Mouse (Mus musculus): ENCODE results near the gene Cdc42se1. TPM values are rescaled to one million over a fixed set of nuclear protein-coding genes. Genes with fewer than 3 reads are reported as not detected.

Cdc42se1 gene
- polyA plus RNA-seq (2015; fragmentation: Nextera tagmentation; extraction: Ambion mirVana): 51.6 and 52.3 TPM in 2 replicates

DNA sequence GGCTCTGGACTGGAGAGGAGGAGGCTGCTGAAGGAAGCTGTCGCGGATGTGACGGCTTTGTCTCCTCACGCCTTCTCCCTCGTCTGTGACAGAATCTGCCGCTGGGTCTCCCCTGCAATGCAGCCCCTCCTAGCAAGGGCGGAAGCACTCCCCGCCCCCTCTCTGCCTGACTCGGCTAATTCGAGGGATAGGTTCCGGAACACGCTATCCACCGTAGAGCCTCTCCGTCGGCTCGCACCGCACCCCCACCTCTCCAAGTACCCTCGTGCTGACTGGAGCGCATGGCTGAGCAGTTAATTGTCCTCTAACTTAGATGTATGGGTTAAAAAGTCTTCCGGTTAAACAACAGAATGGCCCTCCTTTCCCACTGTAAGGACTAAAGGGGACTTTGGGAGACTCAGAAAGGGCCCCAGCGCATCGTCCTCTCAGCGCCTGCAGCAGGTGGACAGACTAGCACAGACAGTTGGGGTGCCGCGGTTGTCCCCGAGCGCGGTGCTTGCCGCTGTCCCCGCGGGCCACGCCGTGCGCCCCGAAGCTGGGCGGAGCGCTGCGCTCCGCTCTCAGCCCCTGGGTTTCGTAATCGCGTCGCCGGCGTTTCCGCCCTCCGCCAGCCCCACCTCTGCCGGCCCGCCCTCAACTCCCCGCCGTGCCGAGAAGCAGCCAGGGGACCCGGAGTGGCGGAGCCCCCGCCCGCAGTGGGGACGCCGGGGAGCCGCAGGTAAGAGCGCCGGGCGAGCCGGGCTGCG is at the start of gene Cdc42se1:
Cdc42se1 (plus strand) TSS at position 585 of the 746 bp plus-strand sequence.
- no peaks in the 10 kb centered on the region for H3K27me3 ChIP-seq (replicated peaks)
- peak; percentile 81 for ATAC-seq (ENCODE audit: extremely low read depth, insufficient number of reproducible peaks, low FRiP score, low TSS enrichment)
- WGBS: under 1% methylated on average over 63 of the region's 64 CpGs

DNA sequence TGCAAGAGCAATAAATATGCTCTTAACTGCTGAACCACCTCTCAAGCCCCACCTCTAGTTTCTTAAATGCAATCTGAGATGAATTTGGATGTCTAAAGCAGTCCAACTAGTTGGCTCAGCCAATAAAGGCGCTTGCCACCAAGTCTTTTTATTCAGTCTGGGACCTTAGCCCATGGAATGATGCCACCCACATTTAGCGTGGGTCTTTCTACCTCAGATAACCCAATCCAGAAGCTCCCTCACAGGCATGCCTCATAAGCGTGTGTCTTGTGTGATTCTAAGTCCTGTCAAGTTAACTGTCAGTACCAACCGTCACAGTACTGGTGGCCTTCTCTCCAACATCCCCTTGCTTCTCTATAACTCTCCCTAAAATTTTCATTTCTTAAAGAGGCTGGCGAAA is 49.6 kb upstream of the Cdc42se1 start:
- Histone ChIP-seq H3K4me3 (no peak overlapping the region), H3K36me3 (peaks cover 17% of the 10 kb centered on the region), H3K27me3 (replicated peaks) (peaks cover 18% of the 10 kb centered on the region), H3K4me2 (no peak overlapping the region), H3K4me1 (peaks cover 2% of the 10 kb centered on the region), H3K27ac (replicated peaks) (no peak overlapping the region), H3K9ac (no peak overlapping the region), H3K9me3 (no peaks in the 10 kb centered on the region)
- no peak for ATAC-seq (ENCODE audit: extremely low read depth, insufficient number of reproducible peaks, low FRiP score, low TSS enrichment)
- 81% methylated on average over 5 of the region's 5 CpGs for WGBS

More for the DNA sequence above, at the start of gene Cdc42se1:
- Histone ChIP-seq H3K9me3 (no peaks in the 10 kb centered on the region), H3K4me1 (peaks cover 69% of the 10 kb centered on the region), H3K4me2 (peak within 1 kb of the TSS; percentile 78), H3K4me3 (peak within 1 kb of the TSS; percentile 83), H3K9ac (peak within 1 kb of the TSS; percentile 93), H3K27ac (replicated peaks) (peak within 1 kb of the TSS; percentile 97), H3K36me3 (peaks cover 37% of the 10 kb centered on the region)

DNA sequence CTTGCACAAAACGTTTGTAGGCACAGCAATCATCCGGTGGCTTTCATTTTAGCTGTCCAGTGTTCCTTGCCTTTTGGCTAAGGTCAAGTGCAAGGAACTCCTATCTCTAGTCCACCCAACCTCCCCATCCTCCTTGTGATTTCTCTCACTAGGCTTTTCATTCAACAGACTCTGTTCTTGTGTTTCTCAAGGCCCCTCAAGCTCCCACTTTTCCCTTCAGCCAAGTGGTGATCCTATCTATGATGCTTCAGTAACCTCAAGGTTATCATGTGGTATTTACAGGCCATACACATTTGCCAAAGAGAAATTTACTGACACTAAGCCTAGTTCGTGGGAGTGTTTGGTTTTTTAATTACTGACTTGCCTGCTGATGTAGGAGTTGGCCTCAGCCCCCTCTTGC is 48.6 kb upstream of the Cdc42se1 start:
- Histone ChIP-seq H3K27ac (replicated peaks) (no peak overlapping the region), H3K4me2 (no peak overlapping the region), H3K4me3 (no peak overlapping the region), H3K9ac (no peak overlapping the region), H3K9me3 (no peaks in the 10 kb centered on the region), H3K4me1 (no peaks in the 10 kb centered on the region), H3K36me3 (peaks cover 26% of the 10 kb centered on the region), H3K27me3 (replicated peaks) (peaks cover 8% of the 10 kb centered on the region; the same call in 1 of the 2 replicates)
- WGBS: 51% methylated on average over 3 of the region's 3 CpGs
- no peak for ATAC-seq (ENCODE audit: extremely low read depth, insufficient number of reproducible peaks, low FRiP score, low TSS enrichment)

DNA sequence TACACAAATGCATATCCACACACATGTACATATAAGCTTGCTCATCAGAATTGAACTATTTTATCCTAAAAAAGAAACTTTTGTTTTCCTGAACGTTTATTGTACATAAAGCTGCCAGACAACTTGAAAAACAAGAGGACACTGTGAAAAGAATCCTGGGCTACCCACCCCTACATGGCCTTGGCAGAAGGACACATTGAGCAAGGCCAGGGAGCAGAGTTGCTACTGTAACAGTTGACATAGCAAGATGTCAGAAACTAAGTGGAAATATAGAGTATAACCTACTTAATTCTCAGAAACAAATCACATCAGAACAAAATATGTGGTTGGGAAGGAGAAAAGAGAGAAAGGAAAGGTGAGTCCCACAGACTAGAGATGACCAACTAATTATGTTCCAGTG is 46.7 kb upstream of the Cdc42se1 start:
- no peak overlapping the region for H3K9ac ChIP-seq
- no peak overlapping the region for H3K4me3 ChIP-seq
- H3K9me3 ChIP-seq: no peaks in the 10 kb centered on the region
- peaks cover 46% of the 10 kb centered on the region for H3K36me3 ChIP-seq
- H3K27me3 ChIP-seq (replicated peaks): no peaks in the 10 kb centered on the region
- WGBS: 52% methylated on average over 1 of the region's 1 CpGs
- ATAC-seq (ENCODE audit: extremely low read depth, insufficient number of reproducible peaks, low FRiP score, low TSS enrichment): no peak
- no peak overlapping the region for H3K4me2 ChIP-seq
- H3K4me1 ChIP-seq: no peaks in the 10 kb centered on the region
- H3K27ac ChIP-seq (replicated peaks): no peak overlapping the region

DNA sequence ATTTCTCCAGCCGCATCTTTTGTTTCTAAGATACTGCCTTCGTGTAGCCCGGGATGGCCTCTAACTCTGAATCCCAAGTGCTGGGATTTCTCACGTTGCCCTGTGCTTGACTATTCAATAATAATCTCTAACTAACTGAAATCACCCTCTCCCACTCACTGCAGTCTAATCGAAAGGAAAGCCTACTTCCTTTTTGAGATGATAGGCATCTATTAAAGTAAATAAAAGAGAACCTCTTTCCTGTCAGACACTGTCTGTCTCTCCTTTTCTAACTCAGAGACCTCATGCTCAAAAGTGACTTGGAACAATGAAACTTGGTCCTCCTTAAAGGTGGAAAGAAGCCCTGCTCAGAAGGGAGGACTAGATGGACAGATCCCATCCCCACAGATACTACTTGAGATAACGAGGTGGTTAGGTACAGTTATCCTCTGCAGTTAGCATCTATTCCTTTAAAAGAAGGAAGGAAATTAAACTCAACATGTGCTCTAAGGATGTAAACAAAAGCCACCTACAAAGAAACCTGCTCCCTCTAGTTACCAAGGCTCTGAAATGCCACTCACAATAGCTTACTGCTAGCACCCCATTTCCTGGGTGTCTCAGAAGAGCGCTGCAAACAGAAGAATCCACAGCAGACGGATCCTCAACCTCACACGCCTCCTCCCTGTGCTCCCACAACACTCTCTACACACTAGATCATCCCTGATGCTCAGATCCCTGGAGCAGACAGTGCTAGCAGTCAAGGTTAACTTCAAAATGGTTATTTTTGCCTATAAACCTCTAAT is 43.5 kb upstream of the Cdc42se1 start:
- peaks cover 77% of the 10 kb centered on the region for H3K36me3 ChIP-seq

DNA sequence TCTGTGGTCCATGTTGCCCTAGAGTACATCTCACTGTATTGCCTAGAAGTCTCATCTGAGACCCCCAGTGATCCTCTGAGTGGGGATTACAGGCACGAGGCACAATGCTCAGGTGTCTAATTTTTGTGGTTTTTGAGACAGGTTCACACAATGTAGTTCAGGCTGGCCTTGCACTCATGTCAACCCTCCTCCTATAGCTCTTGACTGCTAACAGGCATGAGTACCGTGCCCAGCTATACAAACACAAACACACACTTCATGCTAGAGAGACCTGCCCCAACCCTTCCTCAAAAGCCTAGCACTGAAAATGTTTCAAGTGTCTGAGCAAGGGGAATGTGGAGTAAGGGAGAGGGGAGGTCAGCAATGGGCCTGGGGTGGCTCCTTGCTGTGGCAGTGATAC is 42.4 kb upstream of the Cdc42se1 start:
- H3K36me3 ChIP-seq: peaks cover 84% of the 10 kb centered on the region
- 82% methylated on average over 2 of the region's 2 CpGs for WGBS
- no peak overlapping the region for H3K27ac ChIP-seq (replicated peaks)
- ATAC-seq (ENCODE audit: extremely low read depth, insufficient number of reproducible peaks, low FRiP score, low TSS enrichment): no peak
- no peak overlapping the region for H3K9ac ChIP-seq
- no peaks in the 10 kb centered on the region for H3K4me1 ChIP-seq
- no peak overlapping the region for H3K4me3 ChIP-seq
- H3K27me3 ChIP-seq (replicated peaks): no peaks in the 10 kb centered on the region
- no peak overlapping the region for H3K4me2 ChIP-seq
- H3K9me3 ChIP-seq: no peaks in the 10 kb centered on the region

More for the DNA sequence above, 43.5 kb upstream of the Cdc42se1 start:
- H3K27ac ChIP-seq (replicated peaks): no peak overlapping the region
- no peaks in the 10 kb centered on the region for H3K27me3 ChIP-seq (replicated peaks)
- 80% methylated on average over 9 of the region's 9 CpGs for WGBS
- H3K4me3 ChIP-seq: no peak overlapping the region
- no peak overlapping the region for H3K4me2 ChIP-seq
- H3K9me3 ChIP-seq: no peaks in the 10 kb centered on the region
- H3K9ac ChIP-seq: no peak overlapping the region
- no peak for ATAC-seq (ENCODE audit: extremely low read depth, insufficient number of reproducible peaks, low FRiP score, low TSS enrichment)
- H3K4me1 ChIP-seq: no peaks in the 10 kb centered on the region

DNA sequence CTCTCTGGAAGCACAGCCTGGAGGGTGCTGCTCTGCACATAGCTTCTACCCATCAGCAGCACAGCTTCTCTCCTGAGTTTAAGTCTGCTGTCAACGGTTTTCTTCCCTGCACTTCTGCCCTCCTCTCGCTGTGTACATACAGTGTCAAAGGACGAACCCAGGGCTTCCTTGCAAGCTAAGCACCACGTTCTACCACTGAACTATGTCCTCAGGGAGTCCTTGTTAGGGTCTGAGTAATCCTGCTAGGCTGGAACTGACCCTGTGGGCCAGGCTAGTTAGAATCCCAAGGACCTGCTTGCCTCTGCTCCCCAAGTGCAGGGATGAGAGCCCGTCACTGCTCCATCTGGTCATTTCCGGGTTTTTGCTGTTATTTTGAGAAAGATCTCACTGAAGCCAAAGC is 41.6 kb upstream of the Cdc42se1 start:
- Histone ChIP-seq H3K4me3 (no peak overlapping the region), H3K4me2 (no peak overlapping the region), H3K9me3 (no peaks in the 10 kb centered on the region), H3K27me3 (replicated peaks) (no peaks in the 10 kb centered on the region), H3K9ac (no peak overlapping the region), H3K27ac (replicated peaks) (no peak overlapping the region), H3K4me1 (no peaks in the 10 kb centered on the region), H3K36me3 (peaks cover 86% of the 10 kb centered on the region)
- no peak for ATAC-seq (ENCODE audit: extremely low read depth, insufficient number of reproducible peaks, low FRiP score, low TSS enrichment)
- 81% methylated on average over 6 of the region's 6 CpGs for WGBS

DNA sequence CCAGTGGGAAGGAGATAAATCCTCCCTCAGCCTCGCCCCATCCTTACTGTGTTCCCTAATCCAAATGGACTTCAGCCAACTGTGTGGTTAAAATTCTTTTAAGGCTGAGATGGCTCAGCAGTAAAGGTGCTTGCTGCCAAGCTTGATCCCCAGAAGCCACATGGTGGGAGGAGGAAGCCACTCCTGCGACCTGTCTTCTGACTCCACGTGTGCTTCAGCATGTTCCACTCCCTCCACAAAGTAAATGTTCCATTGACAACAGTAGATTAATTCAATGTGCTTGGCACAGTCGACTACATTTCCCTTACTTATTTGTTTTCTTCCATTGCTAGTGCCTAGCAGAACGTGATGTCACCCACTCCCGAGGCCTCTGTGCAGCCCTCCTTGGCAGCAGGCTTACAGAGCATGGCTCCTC is 33.8 kb upstream of the Cdc42se1 start:
- H3K27ac ChIP-seq (replicated peaks): no peak overlapping the region
- H3K9me3 ChIP-seq: no peaks in the 10 kb centered on the region
- H3K36me3 ChIP-seq: peaks cover 81% of the 10 kb centered on the region
- H3K9ac ChIP-seq: no peak overlapping the region
- H3K27me3 ChIP-seq (replicated peaks): no peaks in the 10 kb centered on the region
- no peak for ATAC-seq (ENCODE audit: extremely low read depth, insufficient number of reproducible peaks, low FRiP score, low TSS enrichment)
- H3K4me2 ChIP-seq: no peak overlapping the region
- WGBS: 78% methylated on average over 6 of the region's 6 CpGs
- H3K4me3 ChIP-seq: no peak overlapping the region
- H3K4me1 ChIP-seq: no peaks in the 10 kb centered on the region

DNA sequence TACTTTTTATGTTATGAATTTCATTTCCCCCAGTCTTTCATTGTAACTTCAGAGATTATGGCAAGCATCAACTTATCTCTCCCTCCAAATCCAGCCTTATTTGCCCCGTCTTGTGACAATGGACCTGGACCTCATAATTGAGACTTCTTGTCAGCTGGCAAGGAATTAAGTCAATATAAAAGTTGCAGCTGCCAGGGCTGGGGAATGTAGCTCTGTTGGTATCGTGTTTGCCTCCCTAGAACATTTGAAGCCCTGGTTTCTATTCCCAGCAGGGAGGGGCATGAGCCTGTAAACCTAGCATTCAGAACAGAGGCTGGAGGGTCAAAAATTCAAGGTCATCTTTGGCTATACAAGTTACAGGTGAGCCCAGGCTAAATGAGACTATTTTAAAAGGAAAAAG is 32.8 kb upstream of the Cdc42se1 start:
- Histone ChIP-seq H3K27me3 (replicated peaks) (no peaks in the 10 kb centered on the region), H3K9ac (no peak overlapping the region), H3K4me1 (no peaks in the 10 kb centered on the region), H3K9me3 (no peaks in the 10 kb centered on the region), H3K4me2 (no peak overlapping the region), H3K36me3 (peaks cover 82% of the 10 kb centered on the region), H3K27ac (replicated peaks) (no peak overlapping the region), H3K4me3 (no peak overlapping the region)
- 86% methylated on average over 2 of the region's 2 CpGs for WGBS
- ATAC-seq (ENCODE audit: extremely low read depth, insufficient number of reproducible peaks, low FRiP score, low TSS enrichment): no peak

DNA sequence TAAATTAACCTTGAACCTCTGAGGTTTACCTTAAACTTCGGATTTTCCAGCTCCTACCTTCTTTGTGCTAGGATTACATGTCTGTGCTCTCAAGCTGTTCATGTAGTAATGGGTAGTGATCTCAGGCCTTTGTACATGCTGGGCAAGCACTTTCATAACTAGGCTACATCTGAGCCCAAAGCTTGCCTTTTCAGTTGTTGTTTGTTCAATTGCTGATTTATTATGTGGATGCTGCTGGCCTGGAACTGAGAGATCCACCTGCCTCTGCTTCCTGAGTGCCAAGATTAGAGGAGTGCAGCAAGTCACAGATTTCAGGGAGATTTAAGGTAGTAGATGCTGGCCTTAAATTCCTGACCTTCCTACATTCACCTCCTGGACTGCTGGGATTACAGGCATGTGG is 29.4 kb upstream of the Cdc42se1 start:
- H3K36me3 ChIP-seq: peaks cover 99% of the 10 kb centered on the region
- no peak overlapping the region for H3K9ac ChIP-seq
- H3K4me2 ChIP-seq: no peak overlapping the region
- ATAC-seq (ENCODE audit: extremely low read depth, insufficient number of reproducible peaks, low FRiP score, low TSS enrichment): no peak
- no peak overlapping the region for H3K4me3 ChIP-seq
- no peak overlapping the region for H3K27ac ChIP-seq (replicated peaks)
- 40% methylated on average over 1 of the region's 1 CpGs for WGBS
- no peaks in the 10 kb centered on the region for H3K27me3 ChIP-seq (replicated peaks)
- H3K4me1 ChIP-seq: no peaks in the 10 kb centered on the region
- H3K9me3 ChIP-seq: no peaks in the 10 kb centered on the region

DNA sequence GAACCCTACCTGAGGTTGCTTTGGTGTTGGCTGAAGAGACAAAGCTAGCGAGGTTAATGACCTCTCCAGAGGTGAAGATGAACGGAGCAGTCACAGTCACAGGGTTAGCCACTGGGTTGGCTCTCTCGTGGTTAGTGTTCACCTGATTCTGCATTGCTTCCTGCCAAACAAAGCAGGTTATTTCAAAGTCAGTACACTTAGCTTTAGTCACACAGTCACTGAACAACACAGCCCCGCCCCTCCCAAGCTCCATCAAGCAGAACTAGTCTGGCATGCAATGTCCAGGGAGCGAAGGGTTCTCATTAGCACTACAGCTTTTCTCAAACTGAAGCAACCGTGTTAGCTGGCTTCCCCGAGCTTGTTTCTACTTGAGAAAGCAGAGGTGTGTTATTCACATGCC is 28.4 kb upstream of the Cdc42se1 start:
- WGBS: 86% methylated on average over 7 of the region's 7 CpGs
- Histone ChIP-seq H3K36me3 (peaks cover 99% of the 10 kb centered on the region), H3K4me3 (no peak overlapping the region), H3K4me1 (no peaks in the 10 kb centered on the region), H3K4me2 (no peak overlapping the region), H3K9ac (no peak overlapping the region), H3K9me3 (no peaks in the 10 kb centered on the region), H3K27ac (replicated peaks) (no peak overlapping the region), H3K27me3 (replicated peaks) (no peaks in the 10 kb centered on the region)
- ATAC-seq (ENCODE audit: extremely low read depth, insufficient number of reproducible peaks, low FRiP score, low TSS enrichment): no peak

Measured in heart, embryonic 13.5 days (tissue).